Mouse (Mus musculus) stomach, postnatal 0 days (tissue): ENCODE measurements around the gene P3h3.

Experiments used
- CTCF ChIP-seq: IDR thresholded peaks from 2 replicates; pipeline ENCODE4 v1.5.1; 2016; ENCODE audit warnings: antibody characterized with exemption, low read depth, mild to moderate bottlenecking, moderate library complexity
- EP300 ChIP-seq: optimal IDR thresholded peaks from 2 replicates; pipeline ENCODE3; 2016; ENCODE audit warnings: antibody characterized with exemption

GRCm38 (mm10) chr6:124813933-124814332 is 43.6 kb downstream of the P3h3 start, which contains the start of gene Tpi1:
- peak; percentile 21; the same call in 1 of the 2 replicates for TF ChIP-seq CTCF
- no peak for TF ChIP-seq EP300
